Mouse (Mus musculus) splenic B cell, adult 2 months (primary cell): ENCODE measurements around the gene Caln1.

Experiments used
- DNase-seq: peaks from one replicate; pipeline ENCODE4 v3.0.0-alpha.2; 2011; ENCODE audit warnings: low read depth, low spot score
- H3K27me3 ChIP-seq: 2 replicates; pipeline ENCODE4 v1.6.1; 2012; ENCODE audit warnings: mild to moderate bottlenecking, low read length, moderate library complexity, mixed read lengths; ENCODE audit not compliant: control insufficient read depth, poor library complexity, insufficient read depth, severe bottlenecking
- H3K36me3 ChIP-seq: 2 replicates; pipeline ENCODE4 v1.6.1; 2012; ENCODE audit warnings: mild to moderate bottlenecking, low read length, moderate library complexity, mixed read lengths; ENCODE audit not compliant: control insufficient read depth, poor library complexity, insufficient read depth, severe bottlenecking

Caln1 gene

GRCm38 (mm10) chr5:130363111-130363510 lies 6.1 kb upstream of the Caln1 start:
- no peaks in the 10 kb centered on the region for H3K36me3 ChIP-seq
- no peak for DNase-seq
- no peaks in the 10 kb centered on the region for H3K27me3 ChIP-seq

GRCm38 (mm10) chr5:130363773-130364172 lies 5.5 kb upstream of the Caln1 start:
- Histone ChIP-seq H3K27me3 (no peaks in the 10 kb centered on the region), H3K36me3 (no peaks in the 10 kb centered on the region)
- no peak for DNase-seq

GRCm38 (mm10) chr5:130368236-130368635 lies 1.0 kb upstream of the Caln1 start:
- Histone ChIP-seq H3K36me3 (no peaks in the 10 kb centered on the region), H3K27me3 (no peaks in the 10 kb centered on the region)
- no peak for DNase-seq

- no peak for DNase-seq
- H3K27me3 ChIP-seq: no peaks in the 10 kb centered on the region
These were observed 6.2 kb downstream of the Caln1 start for GRCm38 (mm10) chr5:130375411-130375810.

GRCm38 (mm10) chr5:130384222-130384912 lies 15.1 kb downstream of the Caln1 start, which contains the start of gene A330070K13Rik:
TSS of gene A330070K13Rik (minus strand) at chr5:130384631.
- H3K27me3 ChIP-seq: no peaks in the 10 kb centered on the region
- no peak for DNase-seq

More at GRCm38 (mm10) chr5:130375411-130375810, 6.2 kb downstream of the Caln1 start:
- H3K36me3 ChIP-seq: no peaks in the 10 kb centered on the region

GRCm38 (mm10) chr5:130386418-130386817 lies 17.2 kb downstream of the Caln1 start:
- Histone ChIP-seq H3K36me3 (no peaks in the 10 kb centered on the region), H3K27me3 (no peaks in the 10 kb centered on the region)
- DNase-seq: no peak

More at GRCm38 (mm10) chr5:130384222-130384912, 15.1 kb downstream of the Caln1 start, which contains the start of gene A330070K13Rik:
- H3K36me3 ChIP-seq: no peaks in the 10 kb centered on the region

- no peak for DNase-seq
- H3K27me3 ChIP-seq: no peaks in the 10 kb centered on the region
- H3K36me3 ChIP-seq: no peaks in the 10 kb centered on the region
These were observed 24.5 kb downstream of the Caln1 start for GRCm38 (mm10) chr5:130393618-130394355.

GRCm38 (mm10) chr5:130394386-130394785 lies 25.1 kb downstream of the Caln1 start:
- no peak for DNase-seq
- no peaks in the 10 kb centered on the region for H3K27me3 ChIP-seq
- H3K36me3 ChIP-seq: no peaks in the 10 kb centered on the region

GRCm38 (mm10) chr5:130395142-130395541 lies 25.9 kb downstream of the Caln1 start:
- H3K36me3 ChIP-seq: no peaks in the 10 kb centered on the region
- no peak for DNase-seq
- no peaks in the 10 kb centered on the region for H3K27me3 ChIP-seq

- H3K27me3 ChIP-seq: no peaks in the 10 kb centered on the region
- DNase-seq: no peak
- no peaks in the 10 kb centered on the region for H3K36me3 ChIP-seq
These were observed 31.1 kb downstream of the Caln1 start for GRCm38 (mm10) chr5:130400136-130400917.

- H3K36me3 ChIP-seq: no peaks in the 10 kb centered on the region
- peak; percentile 28 for DNase-seq
- H3K27me3 ChIP-seq: no peaks in the 10 kb centered on the region
These were observed 35.9 kb downstream of the Caln1 start for GRCm38 (mm10) chr5:130405201-130405600.

GRCm38 (mm10) chr5:130409706-130410105 lies 40.5 kb downstream of the Caln1 start:
- no peak for DNase-seq
- H3K27me3 ChIP-seq: no peaks in the 10 kb centered on the region
- H3K36me3 ChIP-seq: no peaks in the 10 kb centered on the region

- Histone ChIP-seq H3K36me3 (no peaks in the 10 kb centered on the region), H3K27me3 (no peaks in the 10 kb centered on the region)
- DNase-seq: no peak
These were observed 42.3 kb downstream of the Caln1 start for GRCm38 (mm10) chr5:130411516-130411915.

GRCm38 (mm10) chr5:130447438-130447837 lies 78.2 kb downstream of the Caln1 start:
- DNase-seq: no peak
- H3K27me3 ChIP-seq: no peaks in the 10 kb centered on the region
- no peaks in the 10 kb centered on the region for H3K36me3 ChIP-seq

GRCm38 (mm10) chr5:130448491-130448890 lies 79.2 kb downstream of the Caln1 start:
- DNase-seq: no peak
- H3K27me3 ChIP-seq: no peaks in the 10 kb centered on the region
- no peaks in the 10 kb centered on the region for H3K36me3 ChIP-seq
